Comparison of ENCODE assay signal across 21 mouse cellular contexts in genomic region chr17:84653544-84653943, GRCm38 (mm10). TPM values are rescaled to one million over a fixed set of nuclear protein-coding genes. Genes with fewer than 3 reads are reported as not detected.
"Had no signal": no experiment of that assay in that cellular context is flagged by ENCODE, and none has a peak within 500 bp of the region (broad histone marks: within the 10 kb centered on the region; RNA-seq: fewer than 3 reads in every experiment).

No protein-coding gene starts in this region.

- ATAC-seq: lung, postnatal 0 days; midbrain, embryonic 13.5 days; midbrain, embryonic 15.5 days had no signal

- H3K27ac ChIP-seq: lung, embryonic 15.5 days; macrophage; midbrain, embryonic 13.5 days; midbrain, embryonic 15.5 days; neural tube, embryonic 12.5 days had no signal

- H3K4me1 ChIP-seq: megakaryocyte, embryonic 14.5 days had no signal

- H3K9me3 ChIP-seq: lung, embryonic 15.5 days; megakaryocyte, embryonic 14.5 days; midbrain, embryonic 13.5 days; midbrain, embryonic 15.5 days; neural tube, embryonic 12.5 days had no signal

- H3K36me3 ChIP-seq: lung, embryonic 15.5 days; midbrain, embryonic 15.5 days; neural tube, embryonic 12.5 days had no signal

- H3K4me3 ChIP-seq: lung, embryonic 15.5 days; megakaryocyte, embryonic 14.5 days; midbrain, embryonic 13.5 days; midbrain, embryonic 15.5 days; neural tube, embryonic 12.5 days had no signal

- DNase-seq: lung, adult 2 months; lung, postnatal 14 days; lung, postnatal 36 days; right cerebral cortex, postnatal 14 days; spleen, adult 18-20 months; thymus, adult 18-20 months; thymus, postnatal 14 days; thymus, postnatal 36 days had no signal

- H3K27me3 ChIP-seq: lung, embryonic 15.5 days; megakaryocyte, embryonic 14.5 days; midbrain, embryonic 13.5 days; midbrain, embryonic 15.5 days; neural tube, embryonic 12.5 days had no signal

- H3K4me2 ChIP-seq: lung, embryonic 15.5 days; midbrain, embryonic 11.5 days; midbrain, embryonic 13.5 days; midbrain, embryonic 15.5 days; neural tube, embryonic 12.5 days had no signal

- H3K9ac ChIP-seq: lung, embryonic 15.5 days; midbrain, embryonic 13.5 days; midbrain, embryonic 15.5 days; neural tube, embryonic 12.5 days had no signal

RNA-seq across cellular contexts. Expression of gene Abcg8, which starts 22.6 kb away (rescaled TPM):
- total RNA-seq: megakaryocyte progenitor cell, adult 5-6 weeks; midbrain, postnatal 0 days; monocyte, adult 5-6 weeks; neutrophil, adult 5-6 weeks had no signal
- polyA plus RNA-seq: lung, embryonic 15.5 days; lung, postnatal 0 days; macrophage; midbrain, embryonic 11.5 days; midbrain, embryonic 15.5 days; midbrain, postnatal 0 days; neural tube, embryonic 12.5 days; neural tube, embryonic 14.5 days had no signal

RNA-seq across cellular contexts. Expression of gene Abcg5, which starts 29.3 kb away (rescaled TPM):
- total RNA-seq: megakaryocyte progenitor cell, adult 5-6 weeks; monocyte, adult 5-6 weeks; neutrophil, adult 5-6 weeks had no signal
- polyA plus RNA-seq: macrophage had no signal
